Mouse (Mus musculus): Measurements from ENCODE around the gene Mvb12b.

DNA sequence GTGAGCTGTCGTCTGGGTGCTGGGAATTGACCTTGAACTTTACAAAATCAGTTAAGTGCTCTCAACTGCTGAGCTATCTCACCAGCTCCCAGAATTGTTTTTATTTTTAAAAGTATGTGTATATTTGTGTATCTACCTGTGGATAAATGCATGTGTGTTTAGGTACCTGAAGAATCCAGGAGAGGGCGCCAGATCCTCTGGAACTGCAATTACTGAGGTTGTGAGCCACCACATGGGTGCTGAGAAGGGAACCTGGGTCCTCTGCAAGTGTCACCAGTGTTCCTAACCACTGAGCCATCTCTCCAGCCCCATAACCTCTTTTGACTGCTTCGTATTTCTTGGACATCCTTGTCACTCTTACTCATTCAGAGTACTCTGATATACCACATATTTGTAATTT is 193.8 kb downstream of the Mvb12b start:
- TF ChIP-seq POLR2A (IDR thresholded peaks at IDR 0.05; ENCODE audit: control insufficient read depth in 1 of 2, insufficient read depth in 1 of 2, low read depth in 1 of 2, low read length in 2 of 2, poor library complexity in 1 of 2): no peak
- no peak for TF ChIP-seq EP300 (IDR thresholded peaks at IDR 0.05; ENCODE audit: low read depth in 1 of 2, low read length in 2 of 2)
- TF ChIP-seq ZC3H11A (IDR thresholded peaks at IDR 0.05; ENCODE audit: low read depth, low read length): no peak
- no peak for TF ChIP-seq TAL1 (IDR thresholded peaks at IDR 0.05; ENCODE audit: low read length)
- TF ChIP-seq UBTF (IDR thresholded peaks at IDR 0.05; ENCODE audit: borderline replicate concordance, insufficient read depth, low read depth, low read length): no peak
- TF ChIP-seq CTCF (IDR thresholded peaks at IDR 0.05 in 2 of 3, conservative IDR thresholded peaks at IDR 0.05 in 1 of 3; ENCODE audit: control insufficient read depth in 1 of 3, insufficient read depth in 1 of 3, low read depth in 2 of 3, low read length in 3 of 3, poor library complexity in 1 of 3, severe bottlenecking in 1 of 3): peak; percentile 10 to 34 (median 14); a peak in 3 of 6 replicates
- TF ChIP-seq NELFE (IDR thresholded peaks at IDR 0.05; ENCODE audit: low read depth, low read length): no peak
- no peak for TF ChIP-seq TCF12 (IDR thresholded peaks at IDR 0.05; ENCODE audit: low read depth, low read length)
- no peak for TF ChIP-seq E2F4 (IDR thresholded peaks at IDR 0.05; ENCODE audit: borderline replicate concordance, low read depth, low read length)

Data from MEL (cell line).